16 mouse cellular contexts compared by ENCODE assay signal in genomic region chr7:92008702-92009101, GRCm38 (mm10).
"Had no signal": no experiment of that assay in that cellular context is flagged by ENCODE, and none has a peak within 500 bp of the region (broad histone marks: within the 10 kb centered on the region; RNA-seq: fewer than 3 reads in every experiment).

No protein-coding gene starts in this region.

- H3K36me3 ChIP-seq: neural tube, embryonic 13.5 days; neural tube, embryonic 15.5 days; stomach, embryonic 15.5 days had no signal

- H3K4me1 ChIP-seq: neural tube, embryonic 13.5 days; neural tube, embryonic 15.5 days; stomach, embryonic 15.5 days had no signal

- H3K4me2 ChIP-seq: neural tube, embryonic 13.5 days; neural tube, embryonic 15.5 days; stomach, embryonic 15.5 days had no signal

- H3K27me3 ChIP-seq: neural tube, embryonic 13.5 days; neural tube, embryonic 15.5 days; stomach, embryonic 15.5 days had no signal

- H3K9ac ChIP-seq: neural tube, embryonic 13.5 days; neural tube, embryonic 15.5 days; stomach, embryonic 15.5 days had no signal

- H3K9me3 ChIP-seq: neural tube, embryonic 13.5 days; neural tube, embryonic 15.5 days; stomach, embryonic 15.5 days had no signal

- H3K27ac ChIP-seq: neural tube, embryonic 13.5 days; neural tube, embryonic 15.5 days; stomach, embryonic 15.5 days; stomach, postnatal 0 days had no signal

- DNase-seq: retina, postnatal 1 day; right cerebral cortex, adult 18-20 months; right cerebral cortex, postnatal 14 days; right cerebral cortex, postnatal 25 days; right cerebral cortex, postnatal 4 days; spleen, adult 18-20 months; thymus, adult 18-20 months; thymus, adult 2 months; thymus, postnatal 14 days; thymus, postnatal 25 days; thymus, postnatal 36 days; thymus, postnatal 4 days had no signal

- H3K4me3 ChIP-seq: neural tube, embryonic 13.5 days; neural tube, embryonic 15.5 days; stomach, embryonic 15.5 days had no signal
